Mouse (Mus musculus) kidney, postnatal 14 days (tissue): ENCODE measurements around the gene Pla2g1b.
"Not testable (repeated sequence)": the region's sequence is repeated elsewhere in the genome, so short reads cannot be mapped to it uniquely, and the experiment has no call there.

Experiments
- DNase-seq: peaks from one replicate; pipeline ENCODE4 v3.0.0; 2022; ENCODE audit warnings: mixed read lengths

Pla2g1b gene

DNA sequence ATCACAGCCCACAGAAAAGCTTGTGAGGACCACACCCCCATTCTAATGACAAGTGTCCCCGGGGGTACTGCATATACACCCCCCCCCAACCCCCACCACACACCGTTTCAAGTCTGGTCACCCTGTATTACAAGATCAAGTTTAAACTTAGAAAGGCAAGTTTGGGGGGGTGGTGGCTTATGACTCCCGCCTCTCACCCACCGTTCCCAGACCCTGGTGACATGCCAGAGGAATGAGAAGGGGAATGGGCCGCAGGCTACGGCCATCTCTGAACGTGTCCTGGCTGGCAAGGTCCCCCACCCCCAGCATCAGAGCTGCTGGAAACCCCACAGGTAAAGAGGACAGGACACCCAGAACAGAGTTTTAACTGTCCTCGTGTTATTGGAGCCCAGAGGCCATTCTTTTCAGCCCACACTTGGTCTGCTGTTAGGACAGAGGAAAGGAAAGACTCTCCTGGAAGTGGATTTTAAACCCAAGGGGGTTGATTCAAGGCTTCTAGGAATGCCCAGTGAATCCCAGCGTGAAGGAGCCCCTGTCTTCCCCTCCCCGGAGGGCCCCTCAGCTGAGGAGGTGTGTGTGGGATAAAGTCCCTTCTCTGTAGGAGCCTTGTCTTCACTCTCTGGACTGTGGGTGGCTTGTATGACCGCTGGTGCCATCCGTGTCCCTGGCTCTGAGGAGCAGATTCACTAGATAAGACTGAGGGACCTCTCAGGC is 41.4 kb downstream of the Pla2g1b start:
- DNase-seq, result no peak

DNA sequence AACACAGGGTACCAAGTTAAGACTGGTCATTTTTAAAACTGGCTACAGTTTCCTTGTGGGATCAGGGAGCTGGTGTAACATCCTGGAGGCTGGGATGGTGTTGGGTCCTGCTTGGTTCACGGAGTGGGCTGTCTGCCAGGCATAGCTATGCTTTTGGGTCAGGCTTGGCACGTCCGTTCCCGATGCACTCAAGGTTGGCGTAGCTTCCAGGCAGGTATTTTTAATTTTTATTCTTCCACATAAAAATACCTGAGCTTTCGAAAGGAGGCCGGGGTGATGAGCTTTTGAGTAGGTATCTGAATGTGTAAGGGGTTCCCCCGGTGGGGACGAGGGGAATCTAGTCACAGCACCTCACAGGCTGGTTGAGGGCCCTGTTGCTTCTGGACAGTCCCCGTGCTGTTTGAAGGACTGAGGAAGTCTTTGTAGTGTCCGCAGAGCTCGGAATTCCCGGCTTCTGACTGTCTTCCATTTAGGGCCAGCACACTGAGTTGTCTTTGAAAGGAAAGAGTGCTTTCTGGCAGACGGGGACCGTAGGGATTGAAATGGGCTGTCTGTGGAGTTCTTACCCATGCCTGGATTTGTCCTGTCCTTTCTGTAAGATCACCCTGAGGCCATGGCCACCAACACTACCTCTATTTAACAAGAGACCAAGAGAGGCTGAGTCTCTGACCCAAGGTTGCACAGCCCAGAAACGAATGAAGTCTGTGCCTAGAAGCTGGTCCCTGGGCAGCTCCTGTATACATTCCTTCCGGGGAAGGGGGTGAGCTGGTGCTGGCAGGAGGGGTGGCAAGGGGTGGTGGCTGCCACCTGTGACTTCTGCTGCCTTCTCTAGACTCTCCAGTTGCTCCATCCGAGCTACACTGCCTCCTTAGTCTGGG is 42.2 kb downstream of the Pla2g1b start:
- DNase-seq, result peak; percentile 85

DNA sequence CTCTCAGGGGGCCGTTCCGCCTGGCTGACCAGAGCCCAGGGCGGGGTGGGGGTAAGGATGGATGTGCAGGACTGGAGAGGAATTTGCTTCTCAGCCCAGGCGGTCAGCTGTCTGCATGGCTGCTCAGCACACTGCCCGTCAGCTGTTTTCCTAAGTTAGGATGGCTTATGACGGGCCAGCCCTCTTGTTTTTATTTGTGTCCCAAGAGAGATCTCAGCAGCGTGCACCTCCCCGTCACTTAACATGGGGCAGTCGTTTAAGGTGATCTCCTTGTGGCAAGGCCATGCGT is 42.7 kb downstream of the Pla2g1b start:
- peak; percentile 91 for DNase-seq

DNA sequence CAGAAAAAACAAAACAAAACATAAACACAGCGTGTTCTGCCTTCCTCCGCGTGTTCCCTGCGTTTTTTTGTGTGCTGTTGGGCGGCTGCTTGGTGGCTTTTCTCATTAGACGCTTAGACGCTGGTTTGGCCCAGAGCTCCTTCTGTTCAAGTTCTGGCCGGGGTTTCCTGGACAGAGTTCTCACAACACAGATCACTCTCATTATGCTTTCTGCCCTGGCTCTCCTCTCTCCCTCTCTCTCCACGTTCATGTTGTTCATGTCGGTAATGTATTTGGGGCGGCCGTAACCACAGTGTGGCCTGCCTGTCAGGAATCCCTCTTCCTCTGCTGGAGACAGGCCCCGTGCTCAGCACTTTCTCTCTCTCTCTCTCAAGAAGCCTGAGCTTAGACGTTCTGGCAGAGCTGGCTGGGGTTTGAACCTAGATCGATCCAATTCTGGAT is 43.3 kb downstream of the Pla2g1b start:
- DNase-seq, result peak; percentile 77

DNA sequence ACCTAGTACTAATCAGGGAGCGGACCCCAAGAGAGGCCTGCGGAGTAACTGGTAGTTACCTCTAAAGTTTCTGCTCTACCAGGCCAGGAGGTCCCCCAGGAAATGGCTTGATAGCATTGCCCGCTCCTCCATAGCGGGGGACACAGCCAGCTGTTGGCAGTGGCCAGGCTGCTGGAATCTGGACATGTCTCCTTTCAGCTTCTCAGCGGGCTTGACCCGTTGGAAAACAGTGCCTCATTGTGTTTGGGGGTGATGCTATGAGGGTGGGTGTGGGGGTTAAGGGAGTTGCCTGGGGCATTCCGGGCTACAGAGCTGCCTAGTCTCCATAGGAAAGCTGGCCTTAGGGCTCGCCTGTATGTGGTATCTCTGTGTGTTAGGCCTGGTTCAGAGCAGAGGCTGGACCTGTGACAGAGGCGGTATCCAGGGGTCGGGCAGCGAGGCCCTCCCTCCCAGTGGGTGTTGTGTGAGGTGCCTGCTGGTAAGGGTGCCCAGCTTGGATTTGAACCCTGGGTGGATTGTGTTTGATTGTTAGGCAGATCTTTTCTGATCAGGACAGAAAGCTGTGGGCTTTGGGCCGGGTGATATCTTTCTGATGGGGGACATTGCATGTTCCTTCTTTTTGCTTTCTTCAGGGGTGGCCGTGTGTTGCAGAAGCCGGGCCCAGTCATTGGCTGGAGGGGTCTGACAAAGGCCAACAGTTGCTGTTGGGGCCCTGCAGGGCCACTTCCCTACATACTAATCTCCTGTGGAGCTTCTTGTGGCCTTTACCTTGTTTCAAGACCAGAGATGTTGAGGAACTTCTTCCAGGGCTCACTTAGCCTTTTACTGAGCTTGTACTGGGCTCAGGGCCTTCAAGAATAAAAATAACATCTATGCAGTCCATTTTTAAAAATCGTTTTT is 44.0 kb downstream of the Pla2g1b start:
- no peak for DNase-seq

DNA sequence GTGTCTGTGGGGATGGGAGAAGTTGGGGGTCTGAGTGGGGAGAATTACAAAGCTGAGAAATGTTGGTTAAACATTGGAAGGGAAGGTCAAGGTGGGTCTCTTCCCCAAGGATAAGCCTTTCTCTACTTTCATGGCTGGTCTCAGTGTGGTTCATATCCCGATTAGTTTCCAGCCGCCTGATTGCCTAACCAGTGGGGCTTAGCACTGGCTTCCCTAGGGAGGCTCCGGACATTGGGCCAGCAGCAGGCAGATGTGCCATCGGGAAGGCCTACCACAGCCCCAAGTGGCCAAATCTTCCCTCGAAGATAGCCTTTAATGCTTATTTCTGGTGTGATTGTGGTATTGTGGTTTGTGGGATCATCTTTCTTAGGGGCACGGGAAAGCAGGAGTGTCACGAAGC is 46.3 kb downstream of the Pla2g1b start:
- peak; percentile 6 for DNase-seq

DNA sequence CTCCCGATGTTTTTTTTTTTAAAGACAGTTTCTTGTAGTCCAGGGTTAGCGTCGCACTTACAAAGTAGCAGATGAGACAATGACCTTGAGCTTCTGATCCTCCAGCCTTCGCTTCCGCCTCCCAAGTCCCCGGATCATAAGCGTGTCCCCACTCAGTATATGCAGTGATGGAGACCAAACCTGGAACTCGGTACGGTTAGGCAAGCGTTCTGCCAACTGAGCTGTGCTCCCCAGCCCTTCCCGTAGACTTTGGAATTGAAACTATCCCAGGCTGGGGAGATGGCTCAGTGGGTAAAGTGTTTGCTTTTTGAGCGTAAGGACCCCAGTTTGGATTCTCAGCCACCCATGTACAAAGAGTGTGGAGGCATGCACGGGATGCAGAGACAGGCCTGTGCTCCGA is 47.2 kb downstream of the Pla2g1b start:
- no peak for DNase-seq

DNA sequence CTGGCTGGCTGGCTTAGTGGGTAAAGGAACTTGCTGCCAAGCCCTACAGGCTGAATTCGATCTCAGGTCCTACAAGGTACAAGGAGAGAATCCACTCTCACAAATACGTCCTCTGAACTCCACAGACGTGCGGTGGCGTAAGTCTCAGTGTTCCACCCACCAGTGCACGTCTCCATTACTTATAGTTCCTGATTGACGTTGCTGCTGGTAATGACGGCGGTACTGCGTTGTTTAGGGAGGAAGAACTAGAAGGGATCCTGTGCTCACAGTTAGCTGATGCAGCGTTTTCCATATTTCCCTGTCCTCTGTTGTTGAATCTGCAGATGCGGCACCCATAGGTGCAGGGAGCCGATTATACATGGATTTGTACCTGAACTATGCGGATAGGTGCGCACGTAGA is 47.7 kb downstream of the Pla2g1b start:
- no peak for DNase-seq

DNA sequence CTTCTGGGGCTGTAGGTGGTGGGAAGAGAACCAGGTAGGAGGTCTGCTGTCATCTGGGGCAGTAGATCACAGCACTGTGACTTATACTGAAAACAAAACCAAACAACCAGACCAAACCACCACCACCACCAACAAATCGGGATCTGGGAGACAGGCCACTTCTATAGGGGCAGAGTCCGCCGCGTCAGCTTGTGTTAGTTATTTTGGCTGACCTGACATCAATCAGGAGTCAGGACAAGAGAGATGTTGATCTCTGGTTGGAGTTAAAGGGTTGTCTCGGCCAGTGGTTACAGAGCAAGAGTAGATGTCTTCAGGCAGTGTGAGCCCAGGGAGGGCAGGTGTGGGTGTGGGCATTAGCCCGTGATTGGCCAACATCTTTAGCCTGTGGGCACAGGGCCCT is 48.3 kb downstream of the Pla2g1b start:
- no peak for DNase-seq

DNA sequence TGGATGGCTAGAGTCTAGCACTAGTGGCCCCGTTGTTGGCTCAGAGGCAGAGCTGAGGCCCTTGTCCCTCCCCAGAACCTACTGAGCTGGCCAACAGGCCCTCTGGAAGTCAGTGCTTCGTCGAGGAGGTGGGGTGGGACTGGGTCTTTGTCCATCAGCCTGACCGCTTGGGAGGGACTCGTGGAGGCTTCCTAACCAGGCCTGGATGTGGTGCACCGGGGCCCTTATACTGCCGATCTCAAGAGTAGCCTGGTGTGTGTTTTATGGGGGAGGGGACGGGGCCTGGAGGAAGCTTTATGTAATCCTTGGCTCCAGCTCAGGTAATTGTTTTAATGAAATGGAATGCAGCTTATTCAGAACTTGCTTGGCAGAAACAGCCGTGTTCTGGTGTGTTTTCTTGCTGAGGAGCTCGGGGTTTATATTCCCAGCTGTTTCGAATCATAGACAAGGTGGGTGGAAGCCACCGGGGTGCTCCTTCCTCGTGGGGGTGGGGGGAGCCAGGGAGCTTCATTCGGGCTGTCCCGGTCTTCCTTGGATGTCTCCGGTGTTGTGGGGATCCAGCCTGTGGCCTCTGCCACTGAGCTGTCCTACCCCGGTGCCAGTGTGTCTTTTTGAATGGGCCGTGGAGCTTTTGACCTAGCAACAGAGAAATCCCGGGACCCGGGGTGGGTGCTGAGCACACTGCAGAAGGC is 49.0 kb downstream of the Pla2g1b start:
- peak; percentile 80 for DNase-seq

DNA sequence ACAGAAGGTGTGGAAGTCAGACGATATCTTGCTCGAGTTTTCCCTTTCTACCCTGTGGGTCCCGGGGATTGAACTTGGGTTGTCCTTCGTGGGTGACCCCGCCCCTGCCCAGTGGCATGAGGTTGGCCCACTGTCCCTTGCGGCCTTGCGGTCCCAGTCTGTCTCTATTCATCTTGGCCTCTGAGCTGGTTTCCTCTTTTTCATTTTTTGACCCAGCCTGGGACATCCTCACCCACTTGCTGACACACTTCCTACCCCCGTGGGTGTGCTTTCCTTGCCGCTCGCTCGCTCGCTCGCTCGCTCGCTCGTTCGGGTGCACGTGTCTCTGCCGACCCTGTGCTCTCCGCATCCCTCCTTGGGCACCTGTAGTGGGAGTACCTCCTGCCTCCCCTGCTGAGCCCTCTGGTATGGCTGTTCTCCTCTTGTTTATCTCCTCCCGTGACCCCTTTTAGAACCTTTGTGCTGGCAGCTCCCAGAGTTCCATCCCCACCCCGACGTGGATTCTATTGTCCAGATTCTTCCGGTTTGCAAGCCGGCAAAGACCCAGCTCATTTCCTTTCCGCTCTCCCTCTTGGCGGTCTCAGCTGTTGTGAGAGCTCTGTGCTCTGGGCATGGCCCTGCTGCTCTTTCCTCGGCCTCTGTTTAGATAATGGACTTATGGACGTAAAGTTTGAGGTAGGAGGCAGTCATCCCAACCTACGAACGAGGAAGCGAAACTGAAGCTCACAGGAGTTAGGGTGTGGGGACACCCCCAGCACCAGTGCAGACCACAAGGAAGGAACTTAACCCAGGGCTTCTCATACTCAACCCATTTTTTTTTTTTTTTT is 50.2 kb downstream of the Pla2g1b start:
- DNase-seq, result peak; percentile 73

DNA sequence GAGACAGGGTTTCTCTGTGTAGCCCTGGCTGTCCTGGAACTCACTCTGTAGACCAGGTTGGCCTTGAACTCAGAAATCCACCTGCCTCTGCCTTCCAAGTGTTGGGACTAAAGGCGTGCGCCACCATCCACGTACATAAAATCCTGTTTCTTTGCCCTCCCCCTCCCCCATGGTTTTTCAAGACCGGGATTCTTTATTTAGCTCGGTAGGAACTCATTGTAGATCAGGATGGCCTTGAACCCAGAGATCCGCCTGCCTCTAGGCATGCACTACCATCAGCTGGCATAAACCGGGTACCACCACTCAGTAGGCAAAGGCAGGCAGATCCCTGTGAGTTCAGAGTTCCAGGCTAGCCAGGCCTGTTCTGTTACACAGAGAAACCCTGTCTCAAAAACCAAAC is 50.8 kb downstream of the Pla2g1b start:
- no peak for DNase-seq

DNA sequence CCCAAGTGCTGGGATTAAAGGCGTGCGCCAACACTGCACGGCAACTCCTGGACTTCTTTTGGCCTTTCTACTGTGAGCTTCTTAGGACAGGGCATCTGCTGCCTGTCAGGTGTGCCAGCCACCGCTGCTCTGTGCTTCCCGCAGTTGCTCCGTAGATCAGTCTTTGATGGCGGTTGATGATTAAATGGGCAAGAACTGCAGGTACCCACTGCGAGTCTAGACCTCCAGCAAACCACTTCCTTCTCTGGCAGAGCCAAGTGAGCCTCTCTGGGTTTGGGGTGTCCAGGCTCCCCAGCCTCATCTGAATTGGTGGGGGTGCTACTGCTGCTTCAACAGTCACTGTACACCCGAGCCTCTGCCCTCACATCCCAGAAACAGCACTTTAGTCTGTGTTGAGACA is 51.4 kb downstream of the Pla2g1b start:
- DNase-seq, result no peak

DNA sequence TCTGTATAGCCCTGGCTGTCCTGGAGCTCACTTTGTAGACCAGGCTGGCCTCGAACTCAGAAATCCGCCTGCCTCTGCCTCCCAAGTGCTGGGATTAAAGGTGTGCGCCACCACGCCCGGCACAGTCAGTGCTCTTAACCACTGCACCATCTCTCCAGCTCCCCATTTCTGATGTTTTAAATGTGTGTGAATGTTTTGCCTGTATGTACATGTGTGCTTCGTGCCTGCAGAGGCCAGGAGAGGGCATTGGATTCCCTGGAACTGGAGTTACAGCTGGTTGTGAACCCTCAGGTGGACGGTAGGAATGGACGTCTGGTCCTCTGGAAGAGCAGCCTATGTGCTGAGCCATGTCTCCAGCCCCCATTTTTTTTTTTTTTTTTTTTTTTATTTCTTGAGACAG is 52.2 kb downstream of the Pla2g1b start:
- not testable (repeated sequence) for DNase-seq

DNA sequence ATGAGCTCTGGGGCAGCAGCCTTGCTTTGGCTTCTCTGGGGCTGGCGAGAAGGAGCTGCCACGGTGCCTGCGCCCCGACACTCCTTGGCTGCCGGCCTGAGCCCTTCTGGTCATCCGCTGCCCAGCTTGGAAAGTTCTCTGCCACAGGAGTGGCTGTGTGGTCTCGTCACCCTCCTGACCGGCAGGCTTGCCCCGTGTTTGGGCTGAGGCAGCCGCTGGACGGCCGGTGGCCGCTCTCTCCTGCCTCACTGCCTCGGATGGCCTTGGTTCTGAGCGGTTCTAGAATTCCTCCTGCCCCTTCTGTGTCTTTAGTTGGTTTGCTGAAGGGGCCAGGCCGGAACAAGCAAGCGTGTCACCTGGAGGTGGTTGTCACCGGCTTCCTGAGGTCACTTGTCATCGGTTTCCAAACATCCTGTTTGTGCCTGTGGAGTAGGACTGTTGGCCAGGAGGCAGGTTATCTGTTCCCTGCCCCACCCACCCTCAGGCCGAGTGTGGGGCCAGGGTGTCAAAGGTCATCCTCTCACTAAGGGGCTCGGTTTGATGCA is 54.3 kb downstream of the Pla2g1b start:
- DNase-seq, result peak; percentile 79

DNA sequence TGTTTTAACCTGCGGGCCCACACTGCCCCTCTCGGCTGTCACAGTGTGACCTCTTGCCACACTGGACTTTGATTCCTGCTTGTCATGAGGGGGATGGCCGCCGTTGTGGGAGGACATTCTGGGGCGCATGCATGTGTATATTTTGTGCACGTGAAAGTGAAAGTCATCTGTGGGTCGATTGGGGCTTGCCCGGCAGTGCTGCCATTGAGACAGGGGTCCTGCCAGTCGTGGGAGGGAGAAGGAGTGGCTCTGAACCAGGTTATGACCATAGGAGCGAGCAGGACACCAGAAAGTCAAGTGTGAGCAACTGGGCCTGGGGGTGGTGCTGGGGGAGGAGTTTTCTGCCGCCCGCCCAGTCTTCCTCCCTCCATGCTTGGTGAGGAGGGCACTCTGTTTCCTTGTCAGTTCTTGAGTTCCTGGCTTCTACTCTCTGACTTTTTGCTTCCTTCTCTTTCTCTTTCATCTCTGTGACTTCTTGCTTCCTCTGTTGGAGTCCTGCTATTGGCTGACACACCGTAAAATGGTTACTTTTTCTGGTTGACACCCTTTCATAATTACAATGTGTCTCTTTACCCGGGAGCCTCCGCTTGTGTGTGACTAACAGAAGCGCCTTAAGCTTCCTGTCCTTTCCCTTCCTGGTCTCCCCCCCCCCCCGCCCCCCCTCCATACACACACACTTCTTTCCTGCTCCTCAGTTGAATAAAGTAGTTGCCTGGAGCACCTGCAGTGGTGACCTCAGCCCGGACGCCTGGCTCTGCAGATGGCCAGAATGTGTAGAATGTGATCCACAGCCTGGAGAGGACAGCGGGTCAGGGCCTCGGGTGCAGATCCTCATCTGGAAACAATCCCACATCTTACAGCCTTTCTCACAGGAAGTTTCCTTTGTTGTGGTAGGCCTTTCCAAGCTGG is 55.7 kb downstream of the Pla2g1b start:
- peak; percentile 79 for DNase-seq

DNA sequence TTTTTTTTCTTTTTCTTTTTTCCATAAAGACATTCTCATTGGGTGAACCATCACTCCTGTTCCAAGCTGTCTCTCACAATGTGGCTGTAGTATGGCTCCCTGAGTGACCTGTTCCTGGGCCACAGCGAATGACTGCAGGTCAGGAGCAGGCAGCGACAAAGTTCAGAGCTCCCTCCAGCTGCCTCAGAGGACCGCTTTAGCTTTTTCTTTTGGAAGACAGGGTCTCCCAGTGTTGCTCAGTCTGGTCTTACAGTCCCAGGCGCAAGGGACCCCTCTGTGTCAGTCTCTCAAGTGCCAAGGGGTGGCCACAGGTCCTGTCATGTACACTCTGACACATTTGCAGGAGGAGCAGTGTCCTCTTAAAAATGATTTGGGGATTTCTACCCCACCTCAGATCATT is 56.5 kb downstream of the Pla2g1b start:
- DNase-seq, result no peak

DNA sequence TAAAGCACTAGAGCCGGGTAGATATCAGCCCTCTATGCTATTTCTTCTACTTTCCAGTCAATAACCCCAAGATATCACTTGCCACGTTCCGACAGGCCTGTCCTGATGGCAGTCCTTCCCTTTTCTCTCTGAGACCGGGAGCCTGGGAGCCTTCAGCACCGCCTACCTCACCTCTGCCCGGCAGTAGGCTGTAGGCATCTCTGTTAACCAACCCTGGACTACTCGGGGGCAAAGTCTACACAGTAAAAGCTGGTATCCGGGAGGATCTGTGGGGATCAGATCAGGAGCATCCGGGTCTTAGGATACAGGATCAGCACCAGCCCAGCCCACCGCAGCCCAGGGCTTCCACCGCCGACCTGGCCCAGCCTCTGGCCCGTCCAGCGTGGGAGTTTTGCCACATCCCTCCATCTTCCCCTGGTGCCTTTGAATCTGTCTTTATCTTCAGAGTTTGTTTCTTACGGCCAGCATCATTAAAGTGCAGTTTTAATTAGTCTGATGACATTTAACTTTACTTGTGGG is 57.0 kb downstream of the Pla2g1b start:
- DNase-seq, result no peak

DNA sequence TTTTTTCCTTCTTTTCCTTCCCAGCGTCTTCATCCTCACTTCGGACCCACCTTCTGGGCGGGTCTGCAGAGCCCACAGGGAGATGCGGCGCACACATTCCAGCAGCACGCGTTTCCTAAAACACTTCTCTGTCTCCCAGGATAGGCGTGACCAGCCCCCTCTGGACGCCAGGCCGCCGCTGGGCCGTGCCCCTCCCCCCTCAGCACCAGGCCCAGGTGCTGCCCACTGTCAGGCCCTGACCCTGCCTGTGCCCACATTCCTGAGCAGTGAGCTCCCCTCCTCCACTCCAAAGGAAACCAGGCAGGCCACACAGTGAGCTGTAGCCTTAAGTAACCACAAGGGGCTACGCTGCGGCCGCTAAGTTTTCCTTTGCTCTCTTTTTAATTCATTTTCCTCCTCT is 57.9 kb downstream of the Pla2g1b start:
- peak; percentile 81 for DNase-seq
